Mouse (Mus musculus): ENCODE results near the gene Spata31d1a.

GRCm38 (mm10) chr13:59676316-59677229 lies 33.6 kb downstream of the Spata31d1a start:
- TF ChIP-seq GATA1 (IDR thresholded peaks at IDR 0.05; ENCODE audit: borderline replicate concordance, low read length) (no peak), FLI1 (IDR thresholded peaks at IDR 0.05; ENCODE audit: low read length) (no peak)
